Mouse (Mus musculus): Measurements from ENCODE around the gene Nrxn3. TPM values are rescaled to one million over a fixed set of nuclear protein-coding genes. Genes with fewer than 3 reads are reported as not detected.

Gene Nrxn3
- polyA plus RNA-seq, 1 experiment from 2014 or later: 0.72 TPM

DNA sequence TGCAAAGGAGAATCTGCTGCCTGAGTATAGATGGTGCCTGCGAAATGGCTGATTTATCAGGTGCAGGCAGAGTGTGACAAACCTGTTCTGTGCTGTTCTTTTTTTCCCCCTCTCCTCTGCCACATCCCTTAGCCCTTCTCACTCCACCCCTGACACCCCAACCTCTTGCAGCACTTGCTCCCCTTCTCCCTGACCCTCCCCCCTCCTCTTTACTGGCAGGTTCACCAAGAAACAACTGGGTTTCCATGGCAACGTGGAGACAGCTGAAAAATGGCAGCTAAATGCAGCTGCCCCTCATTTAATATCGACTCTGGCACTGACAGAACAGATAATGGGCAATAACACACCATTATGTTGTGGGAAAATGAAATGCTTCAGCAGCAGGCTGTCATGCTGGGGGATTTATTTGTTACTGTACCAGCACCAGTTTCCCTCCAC, 426.3 kb downstream of the Nrxn3 start:
- H3K36me3 ChIP-seq (replicated peaks; ENCODE audit: insufficient read depth, low read length): no peaks in the 10 kb centered on the region
- ATAC-seq: no peak

DNA sequence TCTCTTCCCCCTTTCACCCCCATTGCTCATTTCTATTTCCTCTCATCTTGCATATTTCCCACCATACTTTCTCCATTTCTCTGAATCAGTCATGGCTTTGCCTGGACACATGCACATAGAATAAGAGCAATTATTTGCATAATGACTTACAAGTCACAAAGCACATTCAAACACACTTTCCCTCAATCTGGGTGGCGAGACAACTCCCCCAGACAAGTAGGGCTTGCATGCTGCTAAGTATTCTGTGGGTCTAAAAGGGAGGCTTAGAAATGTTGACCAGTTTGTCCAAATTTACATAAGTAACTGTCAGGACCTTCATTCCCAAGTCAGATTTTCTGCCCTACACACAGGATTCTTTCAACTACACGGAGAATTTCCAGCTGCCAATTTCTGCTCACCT, 426.8 kb downstream of the Nrxn3 start:
- H3K9ac ChIP-seq (replicated peaks): no peak overlapping the region
- no peak for TF ChIP-seq EP300 (IDR thresholded peaks at IDR 0.05; ENCODE audit: low read depth)
- TF ChIP-seq CTCF (IDR thresholded peaks at IDR 0.05; ENCODE audit: low read depth): no peak
- H3K4me3 ChIP-seq (ENCODE audit: low read depth, low read length): no peak overlapping the region
- WGBS (ENCODE audit: insufficient replicate concordance): 57% methylated on average over 2 of the region's 2 CpGs
- DNase-seq (no peak), ATAC-seq (no peak)
- no peaks in the 10 kb centered on the region for H3K9me3 ChIP-seq (ENCODE audit: low read length)
- H3K27ac ChIP-seq (ENCODE audit: low read depth): no peak overlapping the region
- no peaks in the 10 kb centered on the region for H3K4me1 ChIP-seq (ENCODE audit: insufficient read depth)
- H3K4me2 ChIP-seq (ENCODE audit: low read depth, low read length): no peak overlapping the region
- no peaks in the 10 kb centered on the region for H3K36me3 ChIP-seq (replicated peaks; ENCODE audit: insufficient read depth, low read length)
- no peaks in the 10 kb centered on the region for H3K27me3 ChIP-seq (ENCODE audit: insufficient read depth, low read length)

More for the DNA sequence above, 426.3 kb downstream of the Nrxn3 start:
- no peak overlapping the region for H3K4me2 ChIP-seq (ENCODE audit: low read depth, low read length)
- H3K4me1 ChIP-seq (ENCODE audit: insufficient read depth): no peaks in the 10 kb centered on the region
- no peaks in the 10 kb centered on the region for H3K9me3 ChIP-seq (ENCODE audit: low read length)
- WGBS (ENCODE audit: insufficient replicate concordance): 23% methylated on average over 3 of the region's 3 CpGs
- DNase-seq: no peak
- no peak overlapping the region for H3K27ac ChIP-seq (ENCODE audit: low read depth)
- no peak overlapping the region for H3K4me3 ChIP-seq (ENCODE audit: low read depth, low read length)
- TF ChIP-seq EP300 (IDR thresholded peaks at IDR 0.05; ENCODE audit: low read depth): no peak
- no peak overlapping the region for H3K9ac ChIP-seq (replicated peaks)
- no peaks in the 10 kb centered on the region for H3K27me3 ChIP-seq (ENCODE audit: insufficient read depth, low read length)

DNA sequence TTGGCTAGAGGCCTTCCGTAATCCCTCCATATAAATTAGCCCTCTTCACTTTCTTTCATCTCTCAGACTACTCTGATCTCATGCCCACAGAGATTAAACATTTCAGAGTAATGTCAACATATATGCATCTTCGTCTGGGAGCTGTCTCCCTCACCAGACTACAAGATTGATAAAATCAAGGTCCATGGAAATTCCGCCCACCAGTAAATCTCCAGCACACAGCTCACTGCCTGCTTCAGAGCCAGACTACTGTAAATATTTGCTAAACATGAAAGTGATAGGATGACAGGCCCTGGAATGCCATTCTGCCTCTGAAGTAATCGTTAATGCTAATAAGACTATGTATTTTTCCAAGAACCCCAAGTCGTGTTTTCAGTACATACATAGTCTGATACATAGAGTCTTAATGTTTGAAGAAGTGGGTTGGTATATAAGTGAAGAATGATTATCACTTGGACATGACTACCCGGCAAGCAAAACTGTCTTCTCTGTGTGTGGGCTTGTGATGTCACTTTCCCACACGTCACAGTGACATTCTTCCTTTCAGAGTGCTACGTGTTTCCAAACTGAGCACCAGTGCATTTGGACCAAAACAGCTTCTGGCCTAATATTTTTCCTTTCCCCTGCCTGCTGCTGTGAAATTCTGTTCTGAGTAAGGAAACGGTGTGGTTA, 433.5 kb downstream of the Nrxn3 start:
- no peaks in the 10 kb centered on the region; the same call in 1 of the 2 replicates for H3K4me1 ChIP-seq (ENCODE audit: insufficient read depth)
- H3K27me3 ChIP-seq (ENCODE audit: insufficient read depth, low read length): no peaks in the 10 kb centered on the region
- no peaks in the 10 kb centered on the region for H3K9me3 ChIP-seq (ENCODE audit: low read length)
- no peak for ATAC-seq
- DNase-seq: no peak
- H3K4me3 ChIP-seq (ENCODE audit: low read depth, low read length): no peak overlapping the region
- H3K4me2 ChIP-seq (ENCODE audit: low read depth, low read length): no peak overlapping the region
- no peaks in the 10 kb centered on the region for H3K36me3 ChIP-seq (replicated peaks; ENCODE audit: insufficient read depth, low read length)
- TF ChIP-seq CTCF (IDR thresholded peaks at IDR 0.05; ENCODE audit: low read depth): no peak
- TF ChIP-seq EP300 (IDR thresholded peaks at IDR 0.05; ENCODE audit: low read depth): no peak
- H3K27ac ChIP-seq (ENCODE audit: low read depth): no peak overlapping the region
- H3K9ac ChIP-seq (replicated peaks): no peak overlapping the region
- WGBS (ENCODE audit: insufficient replicate concordance): 53% methylated on average over 9 of the region's 9 CpGs

DNA sequence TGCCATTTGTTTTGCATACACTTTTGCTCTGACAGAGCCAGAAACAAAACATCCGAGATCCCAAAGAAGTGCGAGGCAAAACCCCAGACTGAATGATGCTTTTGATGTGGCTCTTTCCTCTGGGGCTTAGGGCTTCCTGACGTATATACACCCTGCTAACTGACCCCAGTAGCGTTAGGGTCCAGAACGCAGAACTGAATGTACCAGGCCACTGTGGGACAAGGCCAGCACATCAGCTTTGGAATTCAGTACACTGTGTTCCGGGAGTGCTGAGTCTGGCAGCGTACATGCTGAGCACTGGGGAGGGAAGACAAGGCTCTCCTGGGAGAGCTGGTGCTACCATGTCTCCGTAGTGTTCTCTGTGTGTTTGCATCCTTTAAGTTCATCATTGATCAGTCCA, 436.7 kb downstream of the Nrxn3 start:
- Histone ChIP-seq H3K4me2 (ENCODE audit: low read depth, low read length) (no peak overlapping the region), H3K36me3 (replicated peaks; ENCODE audit: insufficient read depth, low read length) (no peaks in the 10 kb centered on the region), H3K27ac (ENCODE audit: low read depth) (no peak overlapping the region), H3K4me3 (ENCODE audit: low read depth, low read length) (no peak overlapping the region), H3K9me3 (ENCODE audit: low read length) (no peaks in the 10 kb centered on the region), H3K27me3 (ENCODE audit: insufficient read depth, low read length) (no peaks in the 10 kb centered on the region), H3K9ac (replicated peaks) (no peak overlapping the region), H3K4me1 (ENCODE audit: insufficient read depth) (no peaks in the 10 kb centered on the region; the same call in 1 of the 2 replicates)
- ATAC-seq (no peak), DNase-seq (no peak)
- 70% methylated on average over 8 of the region's 8 CpGs for whole genome bisulfite sequencing (ENCODE audit: insufficient replicate concordance)
- TF ChIP-seq CTCF (IDR thresholded peaks at IDR 0.05; ENCODE audit: low read depth) (no peak), EP300 (IDR thresholded peaks at IDR 0.05; ENCODE audit: low read depth) (no peak)

DNA sequence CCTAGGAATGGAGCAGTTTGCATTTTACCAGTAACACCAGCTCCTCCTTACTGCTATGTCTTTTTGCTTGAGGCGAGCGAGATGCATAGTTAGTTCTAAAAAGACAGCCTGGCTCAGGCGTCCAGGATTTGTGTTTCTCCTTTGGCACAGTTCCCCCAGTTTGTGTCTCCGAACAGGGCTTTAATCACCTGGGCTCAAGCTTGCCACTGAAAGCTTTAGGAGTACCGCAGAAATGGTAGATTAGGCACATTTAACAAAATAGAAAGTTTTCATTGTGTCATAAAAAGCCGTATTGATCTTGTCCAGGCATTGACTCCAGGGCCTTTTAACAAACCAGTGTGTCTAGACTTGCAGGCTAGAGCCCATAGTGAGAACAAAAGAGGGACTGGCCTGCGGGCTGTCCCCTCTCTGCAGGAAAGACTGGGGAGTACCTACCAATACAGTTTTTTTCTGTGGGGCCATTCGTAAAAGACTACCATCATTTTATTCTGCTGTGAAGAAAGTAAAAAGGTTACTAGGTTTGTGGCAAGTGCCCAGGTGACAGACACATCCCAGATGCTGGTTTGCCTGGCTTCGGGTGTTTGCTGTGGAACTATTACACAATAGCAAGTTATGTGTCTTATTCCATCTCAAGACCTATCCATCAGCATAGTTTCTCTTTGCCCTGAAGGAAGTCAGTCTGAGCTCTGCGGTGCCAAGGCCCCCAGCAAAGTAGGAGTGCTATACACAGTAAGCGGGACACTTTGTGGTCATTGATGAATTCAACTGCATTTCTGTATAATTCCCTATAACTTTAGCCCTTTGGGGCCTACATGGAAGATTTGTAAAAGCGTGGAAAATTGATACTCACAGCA, 451.9 kb downstream of the Nrxn3 start:
- ATAC-seq: no peak

DNA sequence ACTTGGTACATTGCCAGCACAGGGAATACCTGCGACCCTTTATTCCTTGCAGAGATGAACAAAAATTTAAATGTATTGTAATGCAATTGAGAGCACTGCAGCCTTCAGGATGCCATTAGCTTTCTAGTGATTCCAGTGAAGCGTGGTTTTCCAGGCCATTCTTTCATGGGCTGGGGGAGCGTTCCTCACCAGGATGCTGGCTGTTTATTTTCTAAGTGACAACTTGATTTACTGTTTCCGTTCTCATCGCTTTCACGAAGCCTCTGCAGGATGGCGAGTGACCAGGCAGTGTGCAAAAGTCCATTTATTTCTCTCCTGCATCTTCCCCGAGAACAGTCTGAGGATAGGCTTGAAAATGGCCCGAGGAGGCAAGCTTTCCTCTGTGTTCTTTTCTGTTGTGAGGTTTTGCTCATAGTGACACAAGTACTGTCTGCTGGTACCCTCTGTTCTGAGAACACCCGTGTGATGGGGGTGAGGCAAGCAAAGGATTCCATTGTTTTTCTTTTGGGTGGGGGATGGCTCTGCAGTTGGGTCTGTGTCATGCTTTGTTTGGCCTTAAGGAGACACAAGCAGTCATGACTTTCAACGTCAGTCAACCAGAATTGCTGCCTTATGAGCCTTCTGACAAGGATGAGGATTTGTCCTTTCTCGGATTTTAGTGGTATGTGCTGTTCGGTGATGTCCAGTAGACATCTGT, 457.4 kb downstream of the Nrxn3 start:
- 45% methylated on average over 13 of the region's 13 CpGs for WGBS (ENCODE audit: insufficient replicate concordance)

More for the DNA sequence above, 451.9 kb downstream of the Nrxn3 start:
- TF ChIP-seq CTCF (IDR thresholded peaks at IDR 0.05; ENCODE audit: low read depth) (no peak), EP300 (IDR thresholded peaks at IDR 0.05; ENCODE audit: low read depth) (no peak)
- no peak overlapping the region for H3K4me3 ChIP-seq (ENCODE audit: low read depth, low read length)
- H3K27me3 ChIP-seq (ENCODE audit: insufficient read depth, low read length): no peaks in the 10 kb centered on the region
- H3K36me3 ChIP-seq (replicated peaks; ENCODE audit: insufficient read depth, low read length): no peaks in the 10 kb centered on the region
- H3K9ac ChIP-seq (replicated peaks): no peak overlapping the region
- H3K9me3 ChIP-seq (ENCODE audit: low read length): no peaks in the 10 kb centered on the region
- 72% methylated on average over 12 of the region's 12 CpGs for WGBS (ENCODE audit: insufficient replicate concordance)
- H3K4me1 ChIP-seq (ENCODE audit: insufficient read depth): no peaks in the 10 kb centered on the region
- H3K4me2 ChIP-seq (ENCODE audit: low read depth, low read length): no peak overlapping the region
- H3K27ac ChIP-seq (ENCODE audit: low read depth): no peak overlapping the region
- DNase-seq: no peak

More for the DNA sequence above, 457.4 kb downstream of the Nrxn3 start:
- Histone ChIP-seq H3K4me2 (ENCODE audit: low read depth, low read length) (no peak overlapping the region), H3K4me1 (ENCODE audit: insufficient read depth) (no peaks in the 10 kb centered on the region), H3K9ac (replicated peaks) (no peak overlapping the region), H3K27ac (ENCODE audit: low read depth) (no peak overlapping the region), H3K9me3 (ENCODE audit: low read length) (no peaks in the 10 kb centered on the region), H3K36me3 (replicated peaks; ENCODE audit: insufficient read depth, low read length) (no peaks in the 10 kb centered on the region), H3K4me3 (ENCODE audit: low read depth, low read length) (no peak overlapping the region), H3K27me3 (ENCODE audit: insufficient read depth, low read length) (no peaks in the 10 kb centered on the region)
- ATAC-seq (no peak), DNase-seq (no peak)
- TF ChIP-seq EP300 (IDR thresholded peaks at IDR 0.05; ENCODE audit: low read depth) (no peak), CTCF (IDR thresholded peaks at IDR 0.05; ENCODE audit: low read depth) (no peak)

Measured in liver, postnatal 0 days (tissue).